Mouse (Mus musculus): Measurements from ENCODE around the gene Asb4.
A peak's percentile ranks its signal among the peaks of the same experiment; 100 is the strongest.
"Not testable (repeated sequence)": the region's sequence is repeated elsewhere in the genome, so short reads cannot be mapped to it uniquely, and the experiment has no call there.

Asb4 gene

DNA sequence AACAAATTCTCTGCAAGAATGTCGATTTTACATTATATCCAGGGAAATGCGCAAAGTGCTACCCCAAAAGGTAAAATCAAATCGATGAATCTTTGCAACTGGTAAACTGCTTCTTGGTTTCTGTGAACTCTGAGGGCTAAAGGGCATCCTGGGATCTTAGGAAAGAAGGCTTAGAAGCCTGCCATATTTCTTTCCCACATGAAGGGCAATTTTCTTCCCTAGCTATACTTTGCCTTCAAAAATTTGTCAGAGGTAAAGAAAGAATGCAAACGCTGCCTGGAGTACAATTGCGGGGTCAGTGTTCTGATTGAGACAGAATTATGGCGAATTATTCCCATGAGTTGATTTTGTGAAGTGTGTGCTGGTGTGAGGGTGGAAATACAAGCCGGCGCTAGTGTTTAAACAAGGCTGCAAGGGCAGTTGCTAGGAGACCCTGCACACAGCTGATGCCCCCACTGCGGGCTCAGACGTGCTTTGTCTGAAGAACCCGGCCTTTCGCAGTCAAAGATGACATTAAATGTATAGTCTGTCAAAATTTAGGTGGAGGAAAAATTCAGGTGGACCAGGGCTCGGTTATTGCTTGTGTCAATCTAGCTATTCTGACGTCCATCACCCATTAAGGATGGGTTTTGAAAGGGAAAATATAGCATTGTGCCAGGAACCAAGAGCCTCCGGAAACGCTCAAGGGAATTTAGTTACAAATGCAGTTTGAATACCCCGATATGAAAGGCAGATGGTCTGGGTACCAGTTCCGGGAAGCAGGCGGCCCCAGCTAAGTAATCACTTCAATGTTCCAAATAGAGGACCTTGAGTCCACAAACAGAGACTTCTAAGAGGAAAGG is at the start of gene Asb4:
Gene Asb4, plus strand, starts transcription at position 51 of the 842 bp plus-strand sequence.
- DNase-seq (ENCODE audit: low read depth): no peak

DNA sequence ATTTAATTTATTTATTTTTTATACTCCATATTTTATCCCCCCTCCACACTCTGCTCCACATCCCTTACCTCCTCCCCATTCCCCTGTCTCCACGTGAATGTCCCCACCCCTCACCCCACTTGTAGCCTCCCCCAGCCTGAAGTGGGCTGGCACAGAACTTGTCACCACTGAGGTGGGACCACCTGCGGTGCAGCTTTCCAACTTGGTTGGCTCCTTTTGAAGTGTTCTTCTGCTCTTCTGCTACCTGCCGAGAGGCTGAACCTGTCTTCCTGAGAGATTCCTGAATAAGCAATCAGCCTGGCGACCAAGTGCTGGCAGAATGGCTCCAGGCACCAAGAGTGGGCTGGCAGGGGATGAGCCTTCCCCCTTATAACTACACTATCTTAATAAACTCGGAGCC is 49.2 kb upstream of the Asb4 start:
- no peak for DNase-seq (ENCODE audit: low read depth)

- DNase-seq (ENCODE audit: low read depth): not testable (repeated sequence)
These were observed 47.2 kb upstream of the Asb4 start for GRCm38 (mm10) chr6:5336016-5336415.

- not testable (repeated sequence) for DNase-seq (ENCODE audit: low read depth)
These were observed 44.4 kb upstream of the Asb4 start for GRCm38 (mm10) chr6:5338781-5339180.

GRCm38 (mm10) chr6:5339283-5339682 is 43.9 kb upstream of the Asb4 start:
- DNase-seq (ENCODE audit: low read depth): not testable (repeated sequence)

DNA sequence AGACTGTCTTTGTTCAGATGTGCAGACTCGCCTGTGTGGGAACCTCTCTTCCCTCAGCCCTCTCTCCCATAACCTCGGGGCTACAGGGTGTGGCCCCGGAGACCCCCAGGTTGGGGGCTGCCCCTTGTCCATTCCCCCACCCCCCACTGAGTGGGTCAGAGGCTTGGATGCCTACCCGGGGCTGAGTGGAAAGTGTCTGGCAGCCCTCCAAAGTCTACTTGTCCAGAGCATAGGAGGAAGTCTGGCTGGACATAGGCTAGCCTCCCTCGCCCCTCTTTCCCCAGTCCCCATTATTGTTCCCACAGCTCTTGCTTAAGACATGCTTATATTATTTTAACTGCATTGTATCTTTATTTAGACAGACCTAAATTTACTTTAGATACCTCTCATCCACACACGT is 38.9 kb upstream of the Asb4 start:
- DNase-seq (ENCODE audit: low read depth): no peak

GRCm38 (mm10) chr6:5357873-5358272 is 25.3 kb upstream of the Asb4 start:
- DNase-seq (ENCODE audit: low read depth): no peak

GRCm38 (mm10) chr6:5360402-5360801 is 22.8 kb upstream of the Asb4 start:
- no peak for DNase-seq (ENCODE audit: low read depth)

GRCm38 (mm10) chr6:5361987-5362386 is 21.2 kb upstream of the Asb4 start:
- DNase-seq (ENCODE audit: low read depth): no peak

- DNase-seq (ENCODE audit: low read depth): no peak
These were observed 17.3 kb upstream of the Asb4 start for GRCm38 (mm10) chr6:5365845-5366244.

- no peak for DNase-seq (ENCODE audit: low read depth)
These were observed 6.3 kb upstream of the Asb4 start for GRCm38 (mm10) chr6:5376884-5377283.

DNA sequence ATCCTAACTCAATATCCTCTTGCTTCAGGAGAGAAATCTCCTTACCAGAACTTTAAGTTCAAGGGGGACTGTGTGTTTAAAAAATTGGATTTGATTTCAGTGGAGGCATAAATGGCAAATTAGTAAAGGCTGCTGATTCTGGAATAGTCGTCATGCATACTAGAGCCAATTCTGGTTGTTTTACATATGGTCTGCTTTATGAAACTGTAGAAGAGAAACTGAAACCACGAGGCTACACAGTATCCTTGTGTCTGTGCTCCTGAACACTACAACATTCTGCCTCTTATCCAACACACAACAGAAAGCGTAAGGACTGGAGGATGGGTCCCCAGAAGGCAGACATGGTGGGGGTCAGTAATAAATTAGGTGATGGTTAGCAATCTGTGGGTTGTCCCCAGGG is 4.1 kb upstream of the Asb4 start:
- peak; percentile 27 for DNase-seq (ENCODE audit: low read depth)

DNA sequence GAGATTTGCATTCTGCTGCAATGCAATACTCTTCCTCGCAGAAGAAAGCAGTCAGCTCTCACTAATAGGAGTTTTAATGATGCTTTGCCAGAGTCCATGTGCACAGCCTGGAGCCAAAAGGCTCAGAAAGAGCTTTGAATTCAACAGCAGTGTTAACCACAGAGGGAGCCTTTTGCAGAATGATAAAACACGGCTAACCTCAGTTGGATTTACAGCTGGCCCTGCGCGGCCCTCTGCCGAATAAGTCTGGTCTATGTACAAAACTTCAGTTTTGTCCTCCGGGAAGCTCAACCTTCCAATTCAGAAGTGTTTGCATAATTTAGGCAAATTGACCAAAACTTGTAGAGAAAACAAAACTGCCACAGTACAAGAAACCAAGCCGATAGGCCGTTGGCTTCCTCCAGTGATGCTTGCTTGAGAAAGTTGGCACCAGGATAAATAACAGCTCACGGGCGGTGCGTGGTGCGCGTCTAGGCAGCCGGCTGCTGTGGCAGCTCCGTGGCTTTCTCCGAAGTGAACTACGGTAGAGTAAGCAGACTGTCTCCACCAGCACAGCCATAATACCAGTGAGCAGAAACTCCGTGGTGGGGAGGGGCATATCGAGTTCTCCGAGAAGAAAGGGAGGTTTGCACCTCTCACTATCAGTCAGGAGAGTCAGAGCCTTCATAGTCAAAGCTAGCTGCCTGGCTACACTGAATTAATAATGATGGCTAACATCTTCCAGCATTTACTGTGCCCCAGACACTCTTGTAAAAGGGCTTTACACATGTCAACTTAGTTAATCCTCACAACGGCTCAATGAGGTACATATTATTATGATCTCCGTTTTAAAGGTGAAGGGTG is 3.2 kb upstream of the Asb4 start:
- DNase-seq (ENCODE audit: low read depth): no peak

DNA sequence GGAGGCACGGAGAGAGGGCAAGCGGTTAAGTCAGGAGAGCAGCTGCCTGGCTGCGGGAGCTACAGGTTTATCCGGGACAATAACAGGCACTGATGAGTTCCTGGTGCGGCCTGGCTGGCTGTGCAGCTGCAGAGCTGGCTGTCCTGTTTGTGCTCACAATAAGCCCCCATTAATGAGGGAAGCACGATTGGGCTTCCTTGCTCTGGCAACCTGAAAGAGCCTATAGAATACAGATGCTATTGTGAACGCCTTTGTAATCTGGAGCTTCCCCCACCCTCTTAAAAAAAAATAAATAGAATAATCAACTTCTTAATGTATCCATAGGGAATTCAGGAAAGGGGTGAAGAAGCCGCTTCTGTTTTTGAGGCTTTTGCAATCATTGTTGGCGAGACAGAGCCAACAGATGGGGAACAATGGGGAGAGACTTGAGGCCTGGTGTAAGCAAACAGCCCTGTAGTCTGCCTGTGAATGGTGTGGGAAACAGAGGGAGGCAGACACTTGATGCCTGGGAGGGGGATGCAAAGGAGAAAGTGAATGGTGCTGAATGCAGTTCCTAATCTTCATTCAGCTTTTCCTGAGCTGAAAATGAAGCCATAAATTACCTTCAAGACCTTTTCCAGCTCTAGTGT is 2.4 kb upstream of the Asb4 start:
- DNase-seq (ENCODE audit: low read depth): no peak

DNA sequence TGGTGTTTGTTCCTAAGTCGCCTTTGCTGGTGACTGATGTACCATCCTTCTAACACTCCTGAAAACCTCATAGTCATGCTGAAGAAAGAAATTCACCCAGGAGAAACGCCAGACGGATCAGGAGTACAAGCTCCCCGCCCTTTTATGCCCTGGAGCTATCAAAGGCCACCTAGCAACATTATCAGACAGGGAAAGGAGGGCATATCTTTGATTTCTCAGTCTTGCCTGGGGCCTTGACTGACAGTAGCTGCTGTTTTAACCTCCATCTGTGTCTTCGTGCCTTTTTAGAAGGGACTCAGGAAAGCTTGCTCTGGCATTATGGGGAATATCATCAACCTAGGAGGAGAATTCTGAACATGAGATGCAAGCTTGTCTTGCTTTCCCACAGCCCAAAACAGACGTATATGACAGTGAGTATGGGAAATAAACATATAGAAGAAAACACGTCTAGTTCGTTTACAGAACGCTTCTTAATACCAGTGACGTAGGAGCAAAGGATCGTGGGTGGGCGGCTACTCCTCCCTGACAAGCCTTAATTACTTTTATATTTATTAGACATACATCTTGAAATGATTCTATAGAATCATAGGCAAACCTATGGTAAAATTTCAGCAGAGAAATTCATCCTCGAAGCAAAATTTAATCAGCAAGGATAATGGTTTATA is 1.1 kb upstream of the Asb4 start:
- no peak for DNase-seq (ENCODE audit: low read depth)

DNA sequence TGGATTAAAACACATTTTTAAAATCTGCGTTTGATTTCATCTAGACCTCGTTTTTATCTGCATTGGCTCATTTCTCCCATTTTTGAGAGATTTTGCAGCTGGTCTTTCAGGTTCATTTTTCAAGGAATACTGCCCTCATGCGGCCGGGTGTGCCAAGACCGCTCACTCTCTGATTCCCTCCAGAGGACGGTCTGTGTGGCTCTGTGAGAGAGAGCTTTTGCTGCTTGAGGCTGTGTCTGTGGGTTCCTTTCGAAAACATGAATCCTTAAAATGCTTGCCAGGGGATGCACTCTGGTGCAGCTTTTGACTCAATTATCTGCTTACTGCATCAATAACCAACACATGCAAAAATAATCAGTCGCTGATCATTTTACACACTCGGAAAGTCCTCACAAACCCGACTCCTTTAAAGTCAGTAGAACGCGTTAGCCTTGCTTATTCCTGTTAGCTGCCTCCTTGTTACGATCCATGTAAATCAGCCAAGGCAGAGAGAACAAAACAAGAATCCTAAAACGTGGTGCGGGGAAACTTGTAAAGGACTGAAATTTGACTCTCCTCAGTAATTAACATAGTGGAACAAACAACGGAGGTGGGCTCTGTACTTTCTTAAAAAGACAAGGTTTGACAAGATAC is 487 bp upstream of the Asb4 start:
- DNase-seq (ENCODE audit: low read depth): peak; percentile 87

- peak; percentile 81 for DNase-seq (ENCODE audit: low read depth)
These were observed 948 bp downstream of the Asb4 start for GRCm38 (mm10) chr6:5384178-5384490.

DNA sequence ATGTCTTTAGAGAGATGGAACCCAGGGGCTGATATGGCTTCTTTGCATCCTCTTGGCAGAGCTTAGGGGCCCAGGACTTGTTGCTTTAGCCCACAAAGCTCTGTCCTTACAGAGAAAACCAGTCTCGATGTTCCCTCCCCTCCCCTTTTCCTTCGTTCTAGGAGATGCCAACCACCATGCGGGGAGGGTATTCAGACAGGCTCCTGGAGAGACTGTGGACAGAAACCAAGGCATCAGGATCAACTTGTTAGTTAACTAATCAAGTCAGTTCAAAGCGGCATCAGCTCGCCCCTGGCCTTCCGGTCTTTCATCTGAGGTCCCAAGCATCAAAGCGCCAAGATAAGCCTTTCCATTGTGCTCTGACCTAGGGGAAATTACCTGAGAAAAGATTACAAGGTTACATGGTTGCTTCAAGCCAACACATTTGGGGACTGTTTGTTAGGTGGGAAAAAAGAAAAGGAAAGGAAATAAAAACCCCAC is 2.0 kb downstream of the Asb4 start:
- no peak for DNase-seq (ENCODE audit: low read depth)

GRCm38 (mm10) chr6:5386486-5386885 is 3.3 kb downstream of the Asb4 start:
- no peak for DNase-seq (ENCODE audit: low read depth)

DNA sequence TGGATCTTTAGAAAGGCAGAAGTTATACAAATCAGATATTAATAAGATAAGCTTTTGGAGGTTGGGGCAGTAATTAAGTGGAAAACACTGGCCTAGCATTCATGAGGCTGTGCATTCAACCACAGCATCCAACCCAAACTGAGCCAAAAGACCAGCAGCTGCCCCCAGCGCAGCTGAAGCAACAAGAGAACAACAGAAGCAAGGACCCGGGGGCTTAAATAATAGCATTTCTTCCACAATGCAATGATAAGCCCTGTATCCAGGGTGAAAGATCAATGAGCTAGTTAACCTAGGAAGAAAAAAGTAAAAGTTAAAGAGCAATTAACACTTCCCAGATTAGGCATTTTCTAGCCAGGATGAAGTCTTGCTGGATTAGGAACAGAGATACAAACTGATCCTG is 4.2 kb downstream of the Asb4 start:
- no peak for DNase-seq (ENCODE audit: low read depth)

DNA sequence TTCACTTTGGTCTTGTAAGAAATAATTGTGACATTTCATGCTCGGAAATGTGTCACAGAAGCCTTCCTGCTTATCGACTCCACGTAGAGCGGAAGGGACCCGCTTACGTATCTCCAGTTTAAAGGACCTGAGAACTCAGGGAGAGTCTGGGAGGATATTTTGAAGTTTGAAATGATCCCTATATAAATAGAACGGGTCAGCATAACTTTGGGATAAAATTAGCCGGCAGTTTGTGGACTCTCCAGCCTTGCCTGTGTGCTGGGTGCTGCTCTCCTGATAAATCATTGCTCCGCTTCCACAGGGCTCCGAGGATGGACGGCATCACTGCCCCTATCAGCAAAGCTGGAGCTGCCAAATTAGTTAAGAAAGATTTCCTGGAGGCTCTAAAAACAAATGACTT is 7.1 kb downstream of the Asb4 start:
- DNase-seq (ENCODE audit: low read depth): no peak

GRCm38 (mm10) chr6:5390952-5391351 is 7.8 kb downstream of the Asb4 start:
- DNase-seq (ENCODE audit: low read depth): no peak
